ENCODE assay signal across 1 mouse cellular context in the genomic region with DNA sequence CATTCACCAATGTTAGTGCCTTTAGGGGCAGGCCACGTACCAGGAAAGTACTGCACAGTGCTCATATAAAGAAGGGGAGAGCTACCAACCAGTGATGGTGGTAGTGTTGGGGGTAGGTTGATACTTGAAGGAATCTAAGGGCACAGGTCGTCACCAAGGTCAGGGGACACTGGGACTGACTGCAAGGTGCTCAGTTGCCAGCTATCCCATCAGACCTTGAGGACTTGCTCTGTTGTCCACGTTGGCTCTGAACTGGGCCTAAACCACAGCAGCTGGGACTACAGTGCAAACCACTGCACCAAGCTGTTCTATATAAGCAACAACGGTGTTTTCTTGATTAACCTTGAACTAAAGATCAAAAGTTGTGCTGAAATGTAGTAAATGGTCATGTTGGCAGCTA.
TF ChIP-seq lines count a peak whose summit lies in the region.

No protein-coding gene starts in this region.

TF ChIP-seq in CH12.LX, 34 proteins besides CTCF, POLR2A, EP300 and RAD21 (continued from another document):
- TF ChIP-seq HCFC1 (IDR thresholded peaks at IDR 0.05; ENCODE audit: low read depth, low read length): no peak
